Mouse (Mus musculus) midbrain, postnatal 0 days (tissue): ENCODE data around the gene Osbpl10. TPM values are rescaled to one million over a fixed set of nuclear protein-coding genes. Genes with fewer than 3 reads are reported as not detected.

Experiments used
- ATAC-seq: fragments of 200-750 bp; cut with Nextera tagmentation; 2 replicates; pipeline ENCODE4 v1.8.0; 2017; ENCODE audit warnings: moderate number of reproducible peaks, mild to moderate bottlenecking, moderate TSS enrichment, moderate library complexity; ENCODE audit not compliant: low FRiP score
- DNase-seq: peaks from one replicate; pipeline ENCODE4 v3.0.0-alpha.2; 2015; ENCODE audit warnings: low spot score
- H3K27ac ChIP-seq: fragments of 300-500 bp; sonication (generic); 2 replicates; pipeline ENCODE4 v1.5.1; 2014; ENCODE audit warnings: low read depth, mild to moderate bottlenecking, low read length, mixed read lengths
- H3K27me3 ChIP-seq: fragments of 300-500 bp; sonication (generic); 2 replicates; pipeline ENCODE4 v1.6.1; 2014; ENCODE audit warnings: low read length, control low read depth, mixed read lengths; ENCODE audit not compliant: insufficient read depth
- H3K36me3 ChIP-seq: fragments of 300-500 bp; sonication (generic); 2 replicates; pipeline ENCODE4 v1.6.1; 2014; ENCODE audit warnings: low read length, control low read depth, mixed read lengths; ENCODE audit not compliant: insufficient read depth
- H3K4me1 ChIP-seq: fragments of 300-500 bp; sonication (generic); 2 replicates; pipeline ENCODE4 v1.6.1; 2014; ENCODE audit warnings: mild to moderate bottlenecking, control low read depth, antibody characterized with exemption, low read length, mixed read lengths; ENCODE audit not compliant: insufficient read depth
- H3K4me2 ChIP-seq: fragments of 300-500 bp; sonication (generic); 2 replicates; pipeline ENCODE4 v1.6.1; 2014; ENCODE audit warnings: low read depth, mild to moderate bottlenecking, low read length, mixed read lengths; ENCODE audit not compliant: poor library complexity, severe bottlenecking
- H3K4me3 ChIP-seq: fragments of 300-500 bp; sonication (generic); 2 replicates; pipeline ENCODE4 v1.5.1; 2014; ENCODE audit warnings: low read depth, mild to moderate bottlenecking, low read length, moderate library complexity
- H3K9ac ChIP-seq: fragments of 300-500 bp; sonication (generic); replicated peaks from 2 replicates; pipeline ENCODE4 v1.6.1; 2014; ENCODE audit warnings: mild to moderate bottlenecking, low read length, moderate library complexity, mixed read lengths; ENCODE audit not compliant: poor library complexity, severe bottlenecking
- H3K9me3 ChIP-seq: fragments of 300-500 bp; sonication (generic); 2 replicates; pipeline ENCODE4 v1.6.1; 2016; ENCODE audit warnings: low read length, control low read depth
- CTCF ChIP-seq: IDR thresholded peaks from 2 replicates; pipeline ENCODE4 v1.5.1; 2016; ENCODE audit warnings: antibody characterized with exemption, mild to moderate bottlenecking
- WGBS: fragments of 180-500 bp; shearing (Covaris S2); extraction: QIAGEN DNeasy Blood & Tissue Kit; methylation state at CpG from one replicate; pipeline ENCODE4 v1.1.7; 2014; 5-methylcytosine and 5-hydroxymethylcytosine counted together
- polyA plus RNA-seq: library from polyadenylated mRNA; unstranded; fragments of >200 nt; fragmentation: Nextera tagmentation; extraction: Ambion mirVana; gene quantifications from 2 replicates; pipeline ENCODE4 v1.2.1, GENCODE M21; 2015
- total RNA-seq: library from RNA; depleted of rRNA; stranded (reverse); fragments of >200 nt; gene quantifications from 2 replicates; pipeline ENCODE4 v1.2.3, GENCODE M21; 2014

Osbpl10 gene
- total and polyA plus RNA-seq, 2 experiments from 2014 or later, result 3.2 to 23.5 TPM

- H3K9me3 ChIP-seq, result no peaks in the 10 kb centered on the region
- DNase-seq, result peak; percentile 28
- no peak overlapping the region for H3K4me3 ChIP-seq
- 0 out of 2 replicates have a peak, but pooled peaks cover 4% of the 10 kb centered on the region for H3K4me1 ChIP-seq
- no peak overlapping the region for H3K27ac ChIP-seq
- no peak for TF ChIP-seq CTCF
- no peak overlapping the region for H3K9ac ChIP-seq
- WGBS, result 52% methylated on average over 4 of the region's 4 CpGs
- H3K4me2 ChIP-seq, result no peak overlapping the region
- H3K27me3 ChIP-seq, result no peaks in the 10 kb centered on the region
- H3K36me3 ChIP-seq, result no peaks in the 10 kb centered on the region
- no peak for ATAC-seq
Measured at GRCm38 (mm10) chr9:115134736-115135135, 156.4 kb downstream of the Osbpl10 start.

- Histone ChIP-seq H3K9me3 (no peaks in the 10 kb centered on the region), H3K9ac (no peak overlapping the region), H3K4me3 (no peak overlapping the region), H3K27ac (no peak overlapping the region), H3K4me1 (0 out of 2 replicates have a peak, but pooled peaks cover 4% of the 10 kb centered on the region), H3K4me2 (no peak overlapping the region), H3K27me3 (no peaks in the 10 kb centered on the region), H3K36me3 (no peaks in the 10 kb centered on the region)
- WGBS, result 67% methylated on average over 8 of the region's 8 CpGs
- DNase-seq (no peak), ATAC-seq (no peak)
- no peak for TF ChIP-seq CTCF
Measured at GRCm38 (mm10) chr9:115135352-115135751, 157.0 kb downstream of the Osbpl10 start.

- Histone ChIP-seq H3K4me1 (0 out of 2 replicates have a peak, but pooled peaks cover 4% of the 10 kb centered on the region), H3K27me3 (no peaks in the 10 kb centered on the region), H3K4me2 (no peak overlapping the region), H3K9ac (no peak overlapping the region), H3K27ac (no peak overlapping the region), H3K9me3 (no peaks in the 10 kb centered on the region), H3K36me3 (no peaks in the 10 kb centered on the region), H3K4me3 (no peak overlapping the region)
- no peak for TF ChIP-seq CTCF
- no peak for ATAC-seq
- 78% methylated on average over 3 of the region's 3 CpGs for WGBS
- DNase-seq, result no peak
Measured at GRCm38 (mm10) chr9:115137858-115138257, 159.5 kb downstream of the Osbpl10 start.

GRCm38 (mm10) chr9:115139597-115140332 is 161.4 kb downstream of the Osbpl10 start:
- no peaks in the 10 kb centered on the region for H3K9me3 ChIP-seq
- ATAC-seq, result no peak
- H3K4me3 ChIP-seq, result no peak overlapping the region
- 0 out of 2 replicates have a peak, but pooled peaks have one; percentile 2 for TF ChIP-seq CTCF
- no peaks in the 10 kb centered on the region for H3K36me3 ChIP-seq
- H3K27ac ChIP-seq, result no peak overlapping the region
- WGBS, result 86% methylated on average over 14 of the region's 14 CpGs
- H3K9ac ChIP-seq, result no peak overlapping the region
- 0 out of 2 replicates have a peak, but pooled peaks cover 4% of the 10 kb centered on the region for H3K4me1 ChIP-seq
- H3K4me2 ChIP-seq, result no peak overlapping the region
- no peaks in the 10 kb centered on the region for H3K27me3 ChIP-seq
- no peak for DNase-seq

- H3K4me1 ChIP-seq, result no peaks in the 10 kb centered on the region
- H3K27ac ChIP-seq, result no peak overlapping the region
- 93% methylated on average over 5 of the region's 5 CpGs for WGBS
- H3K4me3 ChIP-seq, result no peak overlapping the region
- H3K4me2 ChIP-seq, result no peak overlapping the region
- DNase-seq (no peak), ATAC-seq (no peak)
- no peak for TF ChIP-seq CTCF
- no peaks in the 10 kb centered on the region for H3K27me3 ChIP-seq
- H3K9me3 ChIP-seq, result no peaks in the 10 kb centered on the region
- no peaks in the 10 kb centered on the region for H3K36me3 ChIP-seq
- H3K9ac ChIP-seq, result no peak overlapping the region
Measured at GRCm38 (mm10) chr9:115147141-115147540, 168.8 kb downstream of the Osbpl10 start.

GRCm38 (mm10) chr9:115147586-115148355 is 169.4 kb downstream of the Osbpl10 start:
- DNase-seq (no peak), ATAC-seq (no peak)
- Histone ChIP-seq H3K36me3 (no peaks in the 10 kb centered on the region), H3K4me2 (no peak overlapping the region), H3K27ac (no peak overlapping the region), H3K9ac (no peak overlapping the region), H3K4me3 (no peak overlapping the region), H3K27me3 (no peaks in the 10 kb centered on the region), H3K4me1 (no peaks in the 10 kb centered on the region), H3K9me3 (no peaks in the 10 kb centered on the region)
- no peak for TF ChIP-seq CTCF
- WGBS, result 43% methylated on average over 13 of the region's 13 CpGs
